17 mouse cellular contexts compared by ENCODE assay signal in genomic region chr15:69387466-69387865, GRCm38 (mm10).
DNase-seq lines count a peak whose midpoint lies in the region; ATAC-seq and TF ChIP-seq lines count a peak whose summit lies in the region.
"Had no signal": no experiment of that assay in that cellular context is flagged by ENCODE, and none has a peak within 500 bp of the region (broad histone marks: within the 10 kb centered on the region; RNA-seq: fewer than 3 reads in every experiment).

No protein-coding gene starts in this region.

- no peak overlapping the region for H3K27ac ChIP-seq in forebrain, postnatal 0 days (ENCODE audit: low read depth, low read length)
- no peak overlapping the region for H3K27ac ChIP-seq in forebrain, embryonic 13.5 days
- H3K27ac ChIP-seq: embryonic facial prominence, embryonic 12.5 days; heart, embryonic 13.5 days; liver, embryonic 13.5 days; lung, embryonic 15.5 days; macrophage; midbrain, embryonic 13.5 days had no signal

- no peak overlapping the region for H3K4me3 ChIP-seq in forebrain, postnatal 0 days (ENCODE audit: low read depth, low read length)
- H3K4me3 ChIP-seq in forebrain, embryonic 13.5 days = no peak overlapping the region
- H3K4me3 ChIP-seq: embryonic facial prominence, embryonic 12.5 days; heart, embryonic 13.5 days; liver, embryonic 13.5 days; lung, embryonic 15.5 days; midbrain, embryonic 13.5 days had no signal

- H3K27me3 ChIP-seq in forebrain, postnatal 0 days (ENCODE audit: insufficient read depth, low read length) = no peaks in the 10 kb centered on the region
- H3K27me3 ChIP-seq in forebrain, embryonic 13.5 days = no peaks in the 10 kb centered on the region
- H3K27me3 ChIP-seq: embryonic facial prominence, embryonic 12.5 days; heart, embryonic 13.5 days; liver, embryonic 13.5 days; lung, embryonic 15.5 days; midbrain, embryonic 13.5 days had no signal

- no peak overlapping the region for H3K4me2 ChIP-seq in forebrain, postnatal 0 days (ENCODE audit: low read depth)
- H3K4me2 ChIP-seq in forebrain, embryonic 13.5 days = no peak overlapping the region
- H3K4me2 ChIP-seq: embryonic facial prominence, embryonic 12.5 days; heart, embryonic 13.5 days; liver, embryonic 13.5 days; lung, embryonic 15.5 days; midbrain, embryonic 13.5 days had no signal

- no peak for TF ChIP-seq CTCF in forebrain, postnatal 0 days (IDR thresholded peaks at IDR 0.05; ENCODE audit: low read depth)

- no peak for ATAC-seq in forebrain, postnatal 0 days
- no peak for ATAC-seq in forebrain, embryonic 13.5 days
- no peak for ATAC-seq in CD4-positive, CD25-positive, alpha-beta regulatory T cell, adult 4 months
- ATAC-seq: midbrain, embryonic 13.5 days had no signal

- peak; percentile 24 for DNase-seq in forebrain, postnatal 0 days
- peak; percentile 41 to 48 for DNase-seq in right cerebral cortex, adult 2 months (ENCODE audit: low spot score in 2 of 2)
- DNase-seq in right cerebral cortex, postnatal 25 days = no peak
- peak; percentile 42 to 63 for DNase-seq in layer of hippocampus, postnatal 10 days (ENCODE audit: low spot score in 2 of 2)
- peak; percentile 15 for DNase-seq in right cerebral cortex, postnatal 4 days
- no peak for DNase-seq in spleen, postnatal 36 days (ENCODE audit: low spot score in 2 of 2)
- DNase-seq: cerebellum, adult 11-12 months; kidney, adult 2 months; liver, embryonic 13.5 days; thymus, postnatal 36 days had no signal

- H3K4me1 ChIP-seq in forebrain, postnatal 0 days (ENCODE audit: insufficient read depth) = 0 out of 2 replicates have a peak, but pooled peaks cover 4% of the 10 kb centered on the region
- no peaks in the 10 kb centered on the region for H3K4me1 ChIP-seq in forebrain, embryonic 13.5 days
- H3K4me1 ChIP-seq: embryonic facial prominence, embryonic 12.5 days; heart, embryonic 13.5 days; liver, embryonic 13.5 days; lung, embryonic 15.5 days; midbrain, embryonic 13.5 days had no signal

- H3K36me3 ChIP-seq in forebrain, postnatal 0 days (ENCODE audit: insufficient read depth) = no peaks in the 10 kb centered on the region
- H3K36me3 ChIP-seq in forebrain, embryonic 13.5 days (ENCODE audit: poor library complexity, severe bottlenecking) = no peaks in the 10 kb centered on the region
- H3K36me3 ChIP-seq: embryonic facial prominence, embryonic 12.5 days; heart, embryonic 13.5 days; liver, embryonic 13.5 days; lung, embryonic 15.5 days; midbrain, embryonic 13.5 days had no signal

- no peaks in the 10 kb centered on the region for H3K9me3 ChIP-seq in forebrain, postnatal 0 days (ENCODE audit: low read length)
- no peaks in the 10 kb centered on the region for H3K9me3 ChIP-seq in forebrain, embryonic 13.5 days (replicated peaks)
- H3K9me3 ChIP-seq: embryonic facial prominence, embryonic 12.5 days; heart, embryonic 13.5 days; liver, embryonic 13.5 days; lung, embryonic 15.5 days; midbrain, embryonic 13.5 days had no signal

- no peak overlapping the region for H3K9ac ChIP-seq in forebrain, postnatal 0 days
- H3K9ac ChIP-seq in forebrain, embryonic 13.5 days = no peak overlapping the region
- H3K9ac ChIP-seq: embryonic facial prominence, embryonic 12.5 days; heart, embryonic 13.5 days; liver, embryonic 13.5 days; lung, embryonic 15.5 days; midbrain, embryonic 13.5 days had no signal

Comparison
In these comparisons a context has a peak if more than half of its experiments do, and no peak if none do; other contexts are left out.
1. DNase-seq: peak in forebrain, postnatal 0 days (single experiment), right cerebral cortex, adult 2 months (2 of 2), layer of hippocampus, postnatal 10 days (2 of 2) and right cerebral cortex, postnatal 4 days (single experiment); none in right cerebral cortex, postnatal 25 days (single experiment) and spleen, postnatal 36 days (0 of 2).